8 mouse cellular contexts compared by ENCODE assay signal in genomic region chr16:37653731-37654657, GRCm38 (mm10). TPM values are rescaled to one million over a fixed set of nuclear protein-coding genes. Genes with fewer than 3 reads are reported as not detected.
DNase-seq lines count a peak whose midpoint lies in the region; ATAC-seq lines count a peak whose summit lies in the region.

Gene Ndufb4 (minus strand): TSS chr16:37654453.

- ATAC-seq in hindbrain, embryonic 12.5 days (ENCODE audit: low FRiP score): peak; percentile 93

- H3K4me1 ChIP-seq in hindbrain, embryonic 12.5 days: peaks cover 33% of the 10 kb centered on the region

- no peaks in the 10 kb centered on the region for H3K27me3 ChIP-seq in hindbrain, embryonic 12.5 days

- peak within 1 kb of the TSS; percentile 65 for H3K4me2 ChIP-seq in hindbrain, embryonic 12.5 days (replicated peaks)

- WGBS in hindbrain, embryonic 12.5 days: under 1% methylated on average over 51 of the region's 58 CpGs

- peaks cover 4% of the 10 kb centered on the region; the same call in 1 of the 2 replicates for H3K36me3 ChIP-seq in hindbrain, embryonic 12.5 days

- DNase-seq in NIH3T3 (ENCODE audit: low read depth): peak; percentile 99
- peak; percentile 97 to 99 for DNase-seq in cerebellum, postnatal 10 days
- DNase-seq in frontal cortex, postnatal 10 days (ENCODE audit: low spot score in 2 of 2): peak; percentile 92 to 95
- DNase-seq in layer of hippocampus, postnatal 14 days (ENCODE audit: low spot score in 2 of 2): peak; percentile 92 to 97
- peak; percentile 96 for DNase-seq in lung, postnatal 14 days
- DNase-seq in retina, adult 2 months (ENCODE audit: low read depth, low spot score): peak; percentile 96
- DNase-seq in thymus, postnatal 36 days: peak; percentile 94 to 97

- H3K9ac ChIP-seq in hindbrain, embryonic 12.5 days: peak within 1 kb of the TSS; percentile 76

- H3K27ac ChIP-seq in hindbrain, embryonic 12.5 days: peak within 1 kb of the TSS; percentile 80

- H3K4me3 ChIP-seq in hindbrain, embryonic 12.5 days: peak within 1 kb of the TSS; percentile 52

- no peaks in the 10 kb centered on the region for H3K9me3 ChIP-seq in hindbrain, embryonic 12.5 days (replicated peaks)

RNA-seq across cellular contexts. Expression of gene Ndufb4, which starts in this region (rescaled TPM):
- polyA plus RNA-seq in hindbrain, embryonic 12.5 days (2016; fragmentation: Nextera tagmentation; extraction: Ambion mirVana): 61.0 and 65.8 TPM in 2 replicates
- total RNA-seq in layer of hippocampus, postnatal 14 days (2021): 10 to 100 TPM; 70.0 to 84.8 TPM

Comparison
In these comparisons a context has a peak if more than half of its experiments do, and no peak if none do; other contexts are left out.
1. Peak in every context shown above with its lines: DNase-seq, ATAC-seq, H3K4me3 ChIP-seq and H3K27ac ChIP-seq.